Mouse (Mus musculus): ENCODE results near the gene Osgin1.

GRCm38 (mm10) chr8:119478684-119479083, 44.8 kb downstream of the Osgin1 start:
- TF ChIP-seq CTCF (IDR thresholded peaks at IDR 0.05) (no peak), EP300 (IDR thresholded peaks at IDR 0.05; ENCODE audit: insufficient read depth, low read depth, low read length) (no peak), POLR2A (IDR thresholded peaks at IDR 0.05; ENCODE audit: insufficient read depth, low read depth, low read length) (no peak)
